Mouse (Mus musculus) intestine, embryonic 14.5 days (tissue): ENCODE measurements around the gene Rtn2. TPM values are rescaled to one million over a fixed set of nuclear protein-coding genes. Genes with fewer than 3 reads are reported as not detected.

ENCODE experiments used
- ATAC-seq: fragments of 200-750 bp; cut with Nextera tagmentation; replicated peaks from 2 replicates; pipeline ENCODE4 v1.8.0; 2017; ENCODE audit warnings: low read depth, moderate number of reproducible peaks, moderate TSS enrichment, moderate library complexity; ENCODE audit not compliant: low FRiP score, low TSS enrichment
- DNase-seq: peaks from one replicate; pipeline ENCODE4 v3.0.0-alpha.2; 2018; ENCODE audit warnings: low spot score
- H3K27ac ChIP-seq: fragments of 300-500 bp; sonication (generic); 2 replicates; pipeline ENCODE4 v1.5.1; 2014; ENCODE audit warnings: low read depth, mild to moderate bottlenecking, control low read depth
- H3K27me3 ChIP-seq: fragments of 300-500 bp; sonication (generic); replicated peaks from 2 replicates; pipeline ENCODE4 v1.6.1; 2014; ENCODE audit warnings: low read length, control low read depth; ENCODE audit not compliant: control insufficient read depth, insufficient read depth
- H3K36me3 ChIP-seq: fragments of 300-500 bp; sonication (generic); 2 replicates; pipeline ENCODE4 v1.6.1; 2014; ENCODE audit warnings: low read length, control low read depth; ENCODE audit not compliant: control insufficient read depth, insufficient read depth
- H3K4me1 ChIP-seq: fragments of 300-500 bp; sonication (generic); replicated peaks from 2 replicates; pipeline ENCODE4 v1.6.1; 2014; ENCODE audit warnings: low read length, control low read depth, mixed read lengths; ENCODE audit not compliant: control insufficient read depth, insufficient read depth
- H3K4me2 ChIP-seq: fragments of 300-500 bp; sonication (generic); 2 replicates; pipeline ENCODE4 v1.6.1; 2014; ENCODE audit warnings: low read length
- H3K4me3 ChIP-seq: fragments of 300-500 bp; sonication (generic); 2 replicates; pipeline ENCODE4 v1.5.1; 2014; ENCODE audit warnings: low read depth, low read length, control low read depth, mixed read lengths
- H3K9ac ChIP-seq: fragments of 300-500 bp; sonication (generic); 2 replicates; pipeline ENCODE4 v1.6.1; 2014; ENCODE audit warnings: mild to moderate bottlenecking, low read length
- H3K9me3 ChIP-seq: fragments of 300-500 bp; sonication (generic); 2 replicates; pipeline ENCODE4 v1.6.1; 2016; ENCODE audit warnings: low read length, control low read depth; ENCODE audit not compliant: control insufficient read depth
- WGBS: fragments of 180-500 bp; shearing (Covaris S2); extraction: QIAGEN DNeasy Blood & Tissue Kit; methylation state at CpG from one replicate; pipeline ENCODE4 v1.1.7; 2014; 5-methylcytosine and 5-hydroxymethylcytosine counted together
- polyA plus RNA-seq: library from polyadenylated mRNA; unstranded; fragments of >200 nt; fragmentation: Nextera tagmentation; extraction: Ambion mirVana; gene quantifications from 2 replicates; pipeline ENCODE4 v1.2.1, GENCODE M21; 2014

Gene Rtn2
- polyA plus RNA-seq, 1 experiment from 2014 or later = 12.2 TPM

DNA sequence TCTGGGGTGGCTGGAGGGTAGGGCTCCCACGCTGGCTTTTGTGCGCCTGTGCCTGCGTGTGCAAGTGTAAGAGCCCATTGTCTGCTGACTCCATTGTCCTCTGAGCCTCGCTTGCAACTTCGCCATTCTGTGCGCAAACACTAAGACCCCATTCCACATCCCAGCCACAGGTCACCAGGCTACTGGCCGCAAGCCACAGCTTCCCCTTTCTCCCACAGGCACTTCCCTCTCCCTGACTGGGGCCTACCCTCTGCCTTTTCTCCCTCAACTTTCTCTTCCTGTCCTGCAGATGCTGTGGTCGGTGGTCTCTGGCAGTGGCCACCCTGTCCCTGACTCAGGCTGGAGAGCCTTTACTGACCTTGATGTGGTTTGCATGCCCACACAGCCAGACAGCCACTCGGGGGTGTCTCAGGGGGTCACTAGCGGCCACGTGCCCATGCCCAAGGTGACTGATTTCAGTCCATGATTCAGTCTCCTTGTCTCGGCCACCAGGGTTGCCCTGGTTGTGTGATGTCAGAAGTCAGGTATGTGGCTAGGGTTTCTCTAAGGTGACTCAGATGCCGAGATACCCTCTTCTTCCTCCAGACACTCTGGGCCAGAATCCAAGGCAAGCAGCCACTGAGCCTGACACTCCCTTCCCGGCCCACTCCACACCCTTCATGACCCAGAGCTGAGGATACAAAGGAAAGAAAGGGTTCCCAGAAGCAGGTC lies 34.2 kb downstream of the Rtn2 start:
- no peak overlapping the region for H3K27ac ChIP-seq
- no peaks in the 10 kb centered on the region for H3K36me3 ChIP-seq
- H3K4me1 ChIP-seq = peaks cover 5% of the 10 kb centered on the region; the same call in 1 of the 2 replicates
- H3K4me3 ChIP-seq = no peak overlapping the region
- no peak for DNase-seq
- no peak overlapping the region for H3K9ac ChIP-seq
- peaks cover 27% of the 10 kb centered on the region for H3K27me3 ChIP-seq
- H3K4me2 ChIP-seq = no peak overlapping the region
- no peak for ATAC-seq
- H3K9me3 ChIP-seq = peaks cover 5% of the 10 kb centered on the region; the same call in 1 of the 2 replicates
- WGBS = 58% methylated on average over 14 of the region's 14 CpGs

DNA sequence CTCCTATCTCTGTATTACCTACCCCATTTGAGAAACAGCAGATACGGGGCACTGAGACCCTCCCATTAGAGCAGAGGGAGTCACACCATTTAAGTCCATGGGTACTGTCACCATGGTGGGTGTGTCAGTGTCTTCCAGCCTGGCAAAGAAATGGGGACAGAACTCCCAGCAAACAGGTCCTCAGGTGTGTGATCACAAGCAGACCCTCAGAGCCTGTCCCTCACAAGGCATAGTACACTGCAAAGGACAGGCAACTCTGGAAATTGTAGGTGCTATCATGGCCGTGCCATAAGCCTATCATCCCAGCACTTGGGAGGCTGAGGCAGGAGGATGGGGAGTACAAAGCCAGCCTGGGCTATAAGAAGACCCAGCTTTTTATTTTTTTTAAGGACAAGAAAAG lies 35.8 kb downstream of the Rtn2 start:
- Histone ChIP-seq H3K4me1 (peaks cover 5% of the 10 kb centered on the region; the same call in 1 of the 2 replicates), H3K4me3 (no peak overlapping the region), H3K27ac (no peak overlapping the region), H3K27me3 (peaks cover 26% of the 10 kb centered on the region), H3K36me3 (no peaks in the 10 kb centered on the region), H3K9me3 (no peaks in the 10 kb centered on the region), H3K4me2 (no peak overlapping the region), H3K9ac (no peak overlapping the region)
- no peak for DNase-seq
- WGBS = 58% methylated on average over 2 of the region's 2 CpGs
- no peak for ATAC-seq

DNA sequence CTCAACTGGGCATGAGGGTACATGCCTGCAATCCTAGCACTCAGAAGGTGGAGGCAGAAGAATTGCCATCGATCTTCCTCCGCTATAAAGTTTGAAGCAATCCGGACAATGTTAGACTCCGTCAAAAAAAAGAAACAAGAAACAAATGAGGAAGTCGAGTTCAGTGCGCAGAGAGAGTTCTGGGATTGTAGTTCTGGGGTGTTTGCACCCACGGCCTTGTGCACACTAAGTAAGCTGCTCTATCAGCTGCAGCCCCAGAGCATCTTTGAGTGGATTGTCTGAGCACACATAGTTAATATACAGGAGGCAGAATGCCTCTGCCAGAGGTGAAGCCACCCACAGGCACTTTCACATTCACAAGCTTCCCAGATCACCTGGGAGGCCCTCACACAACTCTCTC lies 36.3 kb downstream of the Rtn2 start:
- peaks cover 5% of the 10 kb centered on the region; the same call in 1 of the 2 replicates for H3K4me1 ChIP-seq
- H3K27me3 ChIP-seq = peaks cover 23% of the 10 kb centered on the region; the same call in 1 of the 2 replicates
- H3K27ac ChIP-seq = no peak overlapping the region
- no peaks in the 10 kb centered on the region for H3K9me3 ChIP-seq
- 76% methylated on average over 7 of the region's 7 CpGs for WGBS
- DNase-seq = no peak
- no peak overlapping the region for H3K4me3 ChIP-seq
- H3K4me2 ChIP-seq = no peak overlapping the region
- H3K36me3 ChIP-seq = no peaks in the 10 kb centered on the region
- ATAC-seq = no peak
- H3K9ac ChIP-seq = no peak overlapping the region

DNA sequence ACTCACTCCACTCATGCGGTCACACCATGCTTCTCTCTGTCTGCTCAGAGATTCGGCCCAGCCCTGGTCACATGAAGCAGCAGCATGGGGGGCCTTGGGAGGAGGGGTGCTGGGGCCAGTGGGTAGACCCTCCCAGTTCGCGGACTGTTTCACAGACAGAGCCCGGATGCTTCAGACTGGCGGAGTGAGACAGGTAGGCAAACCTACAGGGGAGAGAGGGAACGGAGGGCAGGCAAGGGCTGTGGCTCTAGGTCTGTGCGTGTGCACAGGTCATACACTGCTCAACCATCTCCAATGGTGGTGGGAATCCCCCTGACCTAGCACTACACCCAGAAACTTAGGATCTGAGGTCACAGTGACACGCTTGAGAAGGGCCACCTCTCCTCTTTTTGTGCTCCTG lies 37.0 kb downstream of the Rtn2 start:
- 17% methylated on average over 9 of the region's 9 CpGs for WGBS
- Histone ChIP-seq H3K4me1 (peaks cover 5% of the 10 kb centered on the region; the same call in 1 of the 2 replicates), H3K27ac (peak overlapping the region; percentile 38; the same call in 1 of the 2 replicates), H3K9ac (peak overlapping the region; percentile 67), H3K27me3 (peaks cover 23% of the 10 kb centered on the region; the same call in 1 of the 2 replicates), H3K36me3 (no peaks in the 10 kb centered on the region), H3K9me3 (no peaks in the 10 kb centered on the region), H3K4me2 (peak overlapping the region; percentile 78), H3K4me3 (peak overlapping the region; percentile 47)
- ATAC-seq (peak; percentile 65), DNase-seq (no peak)

DNA sequence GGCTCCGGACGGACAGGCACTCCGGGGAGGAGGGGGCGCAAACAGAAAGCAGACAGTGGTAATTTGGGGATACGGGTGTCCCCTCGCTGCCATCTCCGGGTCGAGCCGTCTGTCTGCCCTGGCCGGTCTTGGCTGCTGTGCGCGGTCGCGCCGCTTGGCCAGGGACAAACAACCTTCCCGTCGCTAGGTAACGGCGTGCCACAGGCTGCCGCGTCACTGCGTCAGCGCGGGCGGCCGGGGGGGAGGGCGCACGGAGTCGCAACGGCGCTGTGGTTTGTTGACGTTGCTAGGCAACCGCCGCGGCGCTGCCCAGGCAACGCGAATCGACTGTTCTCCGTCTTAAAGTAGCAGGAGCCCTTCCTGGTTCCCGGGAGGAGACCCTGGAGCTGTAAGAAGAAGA lies 37.5 kb downstream of the Rtn2 start:
- peak overlapping the region; percentile 78 for H3K4me2 ChIP-seq
- no peaks in the 10 kb centered on the region for H3K9me3 ChIP-seq
- H3K27me3 ChIP-seq = peaks cover 23% of the 10 kb centered on the region; the same call in 1 of the 2 replicates
- peak overlapping the region; percentile 67 for H3K9ac ChIP-seq
- H3K27ac ChIP-seq = peak overlapping the region; percentile 38; the same call in 1 of the 2 replicates
- peak overlapping the region; percentile 47 for H3K4me3 ChIP-seq
- WGBS = under 1% methylated on average over 41 of the region's 41 CpGs
- DNase-seq (peak; percentile 97), ATAC-seq (peak; percentile 91)
- no peaks in the 10 kb centered on the region for H3K36me3 ChIP-seq
- H3K4me1 ChIP-seq = peaks cover 5% of the 10 kb centered on the region; the same call in 1 of the 2 replicates

DNA sequence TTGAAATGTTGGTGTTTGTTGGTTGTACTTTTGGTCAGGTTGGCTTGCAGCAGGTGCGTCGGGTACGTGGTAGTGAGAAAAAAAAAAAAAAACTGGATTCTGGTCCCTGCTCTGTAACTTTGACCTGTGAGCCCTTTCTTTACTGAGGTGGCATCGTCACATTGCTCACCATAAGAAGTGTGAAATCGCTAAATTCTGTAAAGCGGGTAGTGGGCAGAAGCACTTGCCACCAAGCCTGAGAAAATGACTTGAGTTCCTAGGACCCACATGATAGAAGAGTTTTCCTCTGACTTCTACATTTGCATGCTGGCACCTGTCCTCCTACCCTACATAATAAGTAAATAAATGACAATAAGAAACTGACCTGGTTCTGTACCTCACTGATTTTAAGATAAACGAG lies 38.2 kb downstream of the Rtn2 start:
- no peak for DNase-seq
- Histone ChIP-seq H3K4me2 (peak overlapping the region; percentile 78), H3K9me3 (no peaks in the 10 kb centered on the region), H3K27ac (no peak overlapping the region), H3K36me3 (no peaks in the 10 kb centered on the region), H3K4me3 (0 out of 2 replicates have a peak overlapping the region, but pooled peaks have one; percentile 47), H3K4me1 (peaks cover 5% of the 10 kb centered on the region), H3K27me3 (peaks cover 22% of the 10 kb centered on the region; the same call in 1 of the 2 replicates), H3K9ac (0 out of 2 replicates have a peak overlapping the region, but pooled peaks have one; percentile 29)
- 41% methylated on average over 7 of the region's 7 CpGs for WGBS
- no peak for ATAC-seq

DNA sequence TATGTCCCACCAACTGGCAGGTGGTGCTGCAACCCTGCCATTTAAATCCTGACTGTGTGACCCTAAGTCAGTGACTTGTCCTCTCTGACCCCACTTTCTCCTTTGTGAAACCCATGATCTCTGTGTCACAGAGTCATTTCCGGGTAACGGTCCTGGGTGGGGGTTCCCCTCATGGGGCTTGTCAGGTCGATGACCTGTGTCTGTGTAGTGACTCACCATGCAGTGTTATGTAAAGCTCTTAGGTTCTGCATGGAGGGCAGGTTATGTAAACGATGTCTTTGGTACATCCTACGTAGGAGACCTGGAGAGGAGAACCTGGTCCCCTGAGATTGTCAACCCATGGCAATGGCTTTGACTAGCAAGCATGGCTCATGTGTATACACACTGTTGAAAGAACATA lies 39.0 kb downstream of the Rtn2 start:
- Histone ChIP-seq H3K4me3 (no peak overlapping the region), H3K36me3 (no peaks in the 10 kb centered on the region), H3K4me2 (no peak overlapping the region), H3K4me1 (peaks cover 8% of the 10 kb centered on the region), H3K27ac (no peak overlapping the region), H3K9ac (no peak overlapping the region), H3K27me3 (peaks cover 14% of the 10 kb centered on the region; the same call in 1 of the 2 replicates), H3K9me3 (no peaks in the 10 kb centered on the region)
- WGBS = 44% methylated on average over 5 of the region's 5 CpGs
- DNase-seq (no peak), ATAC-seq (no peak)

DNA sequence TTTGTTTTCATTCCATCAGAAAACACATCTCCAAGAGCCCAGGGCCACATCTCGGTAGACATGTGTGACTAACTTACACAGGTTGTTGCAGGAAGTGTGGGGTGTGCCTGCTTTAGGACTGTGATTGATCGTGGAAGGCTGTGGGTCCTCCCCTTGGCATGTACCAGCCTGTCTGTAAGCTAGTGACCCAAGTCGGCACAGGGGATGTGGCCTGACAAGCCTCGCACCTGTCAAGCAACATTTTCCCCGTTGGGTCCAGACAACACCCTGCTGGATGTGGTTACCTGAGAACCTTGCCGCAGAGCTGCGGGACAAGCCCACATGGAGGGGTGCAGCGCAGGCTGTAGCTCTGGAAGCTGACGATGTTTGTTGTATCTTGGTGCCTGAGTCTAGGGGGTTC lies 40.1 kb downstream of the Rtn2 start:
- Histone ChIP-seq H3K4me3 (no peak overlapping the region), H3K27ac (no peak overlapping the region), H3K9ac (no peak overlapping the region), H3K27me3 (peaks cover 14% of the 10 kb centered on the region; the same call in 1 of the 2 replicates), H3K36me3 (no peaks in the 10 kb centered on the region), H3K9me3 (no peaks in the 10 kb centered on the region), H3K4me2 (no peak overlapping the region), H3K4me1 (peaks cover 16% of the 10 kb centered on the region)
- WGBS = 42% methylated on average over 9 of the region's 9 CpGs
- DNase-seq (no peak), ATAC-seq (no peak)
